Mouse (Mus musculus): Measurements from ENCODE around the gene Fam214b.
A peak's percentile ranks its signal among the peaks of the same experiment; 100 is the strongest.

Gene Fam214b

GRCm38 (mm10) chr4:43005765-43006164 is 40.3 kb downstream of the Fam214b start:
- peak; percentile 56 to 73 for DNase-seq

GRCm38 (mm10) chr4:43004951-43005350 is 41.1 kb downstream of the Fam214b start:
- no peak for DNase-seq

GRCm38 (mm10) chr4:43002756-43003439 is 43.1 kb downstream of the Fam214b start:
- peak in 1 of 2 experiments; percentile 33 for DNase-seq

GRCm38 (mm10) chr4:43001272-43001671 is 44.7 kb downstream of the Fam214b start:
- DNase-seq = no peak

GRCm38 (mm10) chr4:43000141-43000986 is 45.7 kb downstream of the Fam214b start, which contains the start of gene Vcp:
TSS of gene Vcp (minus strand) at chr4:43000507.
- DNase-seq = peak; percentile 99 to 100

GRCm38 (mm10) chr4:42999451-43000140 is 46.4 kb downstream of the Fam214b start:
- peak; percentile 84 for DNase-seq

GRCm38 (mm10) chr4:42998022-42998421 is 48.0 kb downstream of the Fam214b start:
- DNase-seq = no peak

GRCm38 (mm10) chr4:42988296-42988695 is 57.7 kb downstream of the Fam214b start:
- no peak for DNase-seq
